Mouse (Mus musculus) cerebellum, adult 11 months (tissue): ENCODE measurements around the gene Pck2.
A peak's percentile ranks its signal among the peaks of the same experiment; 100 is the strongest.

Experiments
- DNase-seq: peaks from one replicate; pipeline ENCODE4 v3.0.0; 2022

Gene Pck2

GRCm38 (mm10) chr14:55536116-55536745 lies 3.8 kb upstream of the Pck2 start:
- DNase-seq, result no peak

GRCm38 (mm10) chr14:55540787-55541321 lies 788 bp downstream of the Pck2 start:
- DNase-seq, result peak; percentile 79

GRCm38 (mm10) chr14:55542268-55542667 lies 2.2 kb downstream of the Pck2 start:
- no peak for DNase-seq

- DNase-seq, result no peak
Observed at GRCm38 (mm10) chr14:55544334-55544733, 4.3 kb downstream of the Pck2 start.

GRCm38 (mm10) chr14:55550191-55550590 lies 10.1 kb downstream of the Pck2 start:
- no peak for DNase-seq

GRCm38 (mm10) chr14:55551347-55551746 lies 11.3 kb downstream of the Pck2 start:
- no peak for DNase-seq

- no peak for DNase-seq
Observed at GRCm38 (mm10) chr14:55551794-55552193, 11.7 kb downstream of the Pck2 start.

- DNase-seq, result no peak
Observed at GRCm38 (mm10) chr14:55554635-55555034, 14.6 kb downstream of the Pck2 start.

- no peak for DNase-seq
Observed at GRCm38 (mm10) chr14:55555788-55556187, 15.7 kb downstream of the Pck2 start.

GRCm38 (mm10) chr14:55557003-55557402 lies 16.9 kb downstream of the Pck2 start:
- peak; percentile 69 for DNase-seq

GRCm38 (mm10) chr14:55557587-55557986 lies 17.5 kb downstream of the Pck2 start:
- DNase-seq, result no peak

- DNase-seq, result no peak
Observed at GRCm38 (mm10) chr14:55558740-55559448, 18.8 kb downstream of the Pck2 start.

- peak; percentile 91 for DNase-seq
Observed at GRCm38 (mm10) chr14:55559799-55560201, 19.7 kb downstream of the Pck2 start, which contains the start of gene Dcaf11. Gene Dcaf11 (plus strand): TSS chr14:55560006.

GRCm38 (mm10) chr14:55560202-55561073 lies 20.4 kb downstream of the Pck2 start, which contains the start of gene A730061H03Rik:
Gene A730061H03Rik (minus strand): TSS chr14:55560406.
- DNase-seq, result peak; percentile 98

- DNase-seq, result no peak
Observed at GRCm38 (mm10) chr14:55561860-55562259, 21.8 kb downstream of the Pck2 start.

- no peak for DNase-seq
Observed at GRCm38 (mm10) chr14:55563249-55563648, 23.2 kb downstream of the Pck2 start.

- DNase-seq, result no peak
Observed at GRCm38 (mm10) chr14:55565748-55566147, 25.7 kb downstream of the Pck2 start.

- no peak for DNase-seq
Observed at GRCm38 (mm10) chr14:55567496-55567895, 27.4 kb downstream of the Pck2 start.

- no peak for DNase-seq
Observed at GRCm38 (mm10) chr14:55570588-55570987, 30.5 kb downstream of the Pck2 start.

GRCm38 (mm10) chr14:55571760-55572159 lies 31.7 kb downstream of the Pck2 start:
- DNase-seq, result no peak

GRCm38 (mm10) chr14:55575302-55575701 lies 35.2 kb downstream of the Pck2 start, which contains the start of gene Fitm1:
Gene Fitm1 (plus strand): TSS chr14:55575617.
- no peak for DNase-seq

- no peak for DNase-seq
Observed at GRCm38 (mm10) chr14:55575711-55576110, 35.6 kb downstream of the Pck2 start.

GRCm38 (mm10) chr14:55576376-55576775 lies 36.3 kb downstream of the Pck2 start:
- no peak for DNase-seq
